Mouse (Mus musculus): ENCODE measurements around the gene Slain1.
A peak's percentile ranks its signal among the peaks of the same experiment; 100 is the strongest.

Slain1 gene

GRCm38 (mm10) chr14:103649896-103650334 lies at the start of gene Slain1:
TSS of gene Slain1 (plus strand) at chr14:103650228.
- DNase-seq (ENCODE audit: low read depth, low spot score): peak; percentile 97

- DNase-seq (ENCODE audit: low read depth, low spot score): no peak
These were observed 42.0 kb upstream of the Slain1 start for GRCm38 (mm10) chr14:103608063-103608462.

GRCm38 (mm10) chr14:103613573-103614271 lies 36.3 kb upstream of the Slain1 start:
- DNase-seq (ENCODE audit: low read depth, low spot score): no peak

GRCm38 (mm10) chr14:103614272-103614587 lies 35.8 kb upstream of the Slain1 start:
- DNase-seq (ENCODE audit: low read depth, low spot score): no peak

- DNase-seq (ENCODE audit: low read depth, low spot score): no peak
These were observed 30.3 kb upstream of the Slain1 start for GRCm38 (mm10) chr14:103619756-103620155.

GRCm38 (mm10) chr14:103621207-103621606 lies 28.8 kb upstream of the Slain1 start:
- no peak for DNase-seq (ENCODE audit: low read depth, low spot score)

- DNase-seq (ENCODE audit: low read depth, low spot score): no peak
These were observed 23.9 kb upstream of the Slain1 start for GRCm38 (mm10) chr14:103626100-103626499.

GRCm38 (mm10) chr14:103629639-103630364 lies 20.2 kb upstream of the Slain1 start:
- no peak for DNase-seq (ENCODE audit: low read depth, low spot score)

- DNase-seq (ENCODE audit: low read depth, low spot score): peak; percentile 58
These were observed 19.5 kb upstream of the Slain1 start for GRCm38 (mm10) chr14:103630545-103630944.

GRCm38 (mm10) chr14:103643933-103644332 lies 6.1 kb upstream of the Slain1 start:
- DNase-seq (ENCODE audit: low read depth, low spot score): no peak

GRCm38 (mm10) chr14:103647981-103648380 lies 2.0 kb upstream of the Slain1 start:
- no peak for DNase-seq (ENCODE audit: low read depth, low spot score)

- peak; percentile 43 for DNase-seq (ENCODE audit: low read depth, low spot score)
These were observed 1.3 kb upstream of the Slain1 start for GRCm38 (mm10) chr14:103648623-103649255.

GRCm38 (mm10) chr14:103649302-103649701 lies 726 bp upstream of the Slain1 start:
- no peak for DNase-seq (ENCODE audit: low read depth, low spot score)

- DNase-seq (ENCODE audit: low read depth, low spot score): peak; percentile 82
These were observed 529 bp downstream of the Slain1 start for GRCm38 (mm10) chr14:103650413-103651101.

GRCm38 (mm10) chr14:103651106-103651505 lies 1.1 kb downstream of the Slain1 start:
- no peak for DNase-seq (ENCODE audit: low read depth, low spot score)

- DNase-seq (ENCODE audit: low read depth, low spot score): no peak
These were observed 1.5 kb downstream of the Slain1 start for GRCm38 (mm10) chr14:103651562-103651961.

GRCm38 (mm10) chr14:103652524-103652923 lies 2.5 kb downstream of the Slain1 start:
- DNase-seq (ENCODE audit: low read depth, low spot score): no peak

GRCm38 (mm10) chr14:103653800-103654199 lies 3.8 kb downstream of the Slain1 start:
- DNase-seq (ENCODE audit: low read depth, low spot score): no peak

- DNase-seq (ENCODE audit: low read depth, low spot score): no peak
These were observed 5.4 kb downstream of the Slain1 start for GRCm38 (mm10) chr14:103655448-103655847.

- DNase-seq (ENCODE audit: low read depth, low spot score): no peak
These were observed 7.8 kb downstream of the Slain1 start for GRCm38 (mm10) chr14:103657876-103658275.

GRCm38 (mm10) chr14:103663026-103663425 lies 13.0 kb downstream of the Slain1 start:
- no peak for DNase-seq (ENCODE audit: low read depth, low spot score)

GRCm38 (mm10) chr14:103664391-103664790 lies 14.4 kb downstream of the Slain1 start:
- DNase-seq (ENCODE audit: low read depth, low spot score): no peak
